Mouse (Mus musculus): ENCODE results near the gene Stard3. TPM values are rescaled to one million over a fixed set of nuclear protein-coding genes. Genes with fewer than 3 reads are reported as not detected.

Gene Stard3
- total and polyA plus RNA-seq, 3 experiments = 53.0 to 62.5 TPM; not detected in 1

DNA sequence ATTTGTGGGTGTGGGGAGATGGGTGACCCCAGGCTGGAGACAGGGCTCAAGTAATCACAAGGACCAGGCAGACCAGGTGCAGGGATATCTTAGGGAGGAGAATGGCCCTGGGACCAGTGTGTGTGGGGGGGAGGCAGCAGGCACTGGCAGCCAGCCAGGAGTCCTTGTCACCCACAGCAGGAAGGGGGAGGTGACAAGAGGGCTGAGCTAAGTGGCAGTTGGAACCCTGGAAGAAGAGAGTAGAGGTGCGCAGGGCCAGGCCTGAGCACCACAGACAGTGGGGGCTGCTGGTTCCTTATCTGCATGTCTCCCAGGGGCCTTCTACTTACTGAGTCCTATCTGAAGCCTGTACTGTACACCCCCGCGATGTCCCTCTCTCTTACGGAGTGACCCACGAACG lies 35.1 kb downstream of the Stard3 start (continued):
- TF ChIP-seq EP300 (IDR thresholded peaks at IDR 0.05; ENCODE audit: low read depth in 1 of 2, low read length in 2 of 2) = peak; percentile 77 to 90
- peak; percentile 16; the same call in 1 of the 2 replicates for TF ChIP-seq USF1 (IDR thresholded peaks at IDR 0.05; ENCODE audit: low read depth, low read length)
- no peak for TF ChIP-seq MAFK (IDR thresholded peaks at IDR 0.05; ENCODE audit: borderline replicate concordance, low read depth, low read length)
- TF ChIP-seq UBTF (IDR thresholded peaks at IDR 0.05; ENCODE audit: borderline replicate concordance, insufficient read depth, low read depth, low read length) = no peak
- no peak for TF ChIP-seq KAT2A (conservative IDR thresholded peaks at IDR 0.05; ENCODE audit: low read depth, low read length)
- peak; percentile 69 for TF ChIP-seq POLR2AphosphoS2 (IDR thresholded peaks at IDR 0.05; ENCODE audit: low read length)
- peak; percentile 48 for TF ChIP-seq MAX (IDR thresholded peaks at IDR 0.05; ENCODE audit: low read length)
- no peak for TF ChIP-seq RAD21 (IDR thresholded peaks at IDR 0.05; ENCODE audit: low read depth, low read length)
- TF ChIP-seq ZMIZ1 (IDR thresholded peaks at IDR 0.05; ENCODE audit: low read depth, low read length) = peak; percentile 31; the same call in 1 of the 2 replicates
- no peak for TF ChIP-seq ZNF384 (IDR thresholded peaks at IDR 0.05; ENCODE audit: low read depth, low read length)
- TF ChIP-seq E2F4 (IDR thresholded peaks at IDR 0.05; ENCODE audit: borderline replicate concordance, low read depth, low read length) = no peak
- 0 out of 2 replicates have a peak, but pooled peaks have one; percentile 28 for TF ChIP-seq POLR2AphosphoS5 (IDR thresholded peaks at IDR 0.05; ENCODE audit: borderline replicate concordance, low read depth, low read length)

DNA sequence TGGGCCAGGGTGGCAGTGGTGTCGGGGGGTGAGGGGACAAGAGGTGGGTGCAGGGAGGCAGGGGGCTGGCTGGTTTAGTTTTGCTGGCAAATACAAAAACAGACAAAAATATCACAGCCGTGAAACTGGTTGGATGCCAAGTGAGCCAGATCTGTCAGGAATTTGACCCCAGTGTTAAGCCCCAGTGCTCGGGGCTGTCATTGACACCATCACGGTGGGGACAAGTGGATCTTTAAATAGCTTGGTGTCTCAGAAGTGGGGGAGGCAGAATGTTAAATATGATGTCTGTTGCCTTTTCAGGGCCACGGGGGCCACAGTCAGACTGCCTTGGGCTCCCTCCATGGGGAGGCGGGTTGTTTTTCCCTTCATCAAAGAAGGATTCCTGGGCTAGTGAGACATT lies 36.1 kb downstream of the Stard3 start:
- Histone ChIP-seq H3K4me3 (ENCODE audit: control insufficient read depth in 1 of 2, insufficient read depth in 1 of 2, low read depth in 2 of 2, low read length in 2 of 2) (no peak overlapping the region), H3K27ac (ENCODE audit: control insufficient read depth, low read depth, low read length) (peak overlapping the region; percentile 79), H3K9ac (ENCODE audit: control insufficient read depth, low read depth, low read length, poor library complexity, severe bottlenecking) (peak overlapping the region; percentile 53; the same call in 1 of the 2 replicates), H3K4me1 (ENCODE audit: control insufficient read depth in 1 of 2, insufficient read depth in 2 of 2, low read length in 2 of 2) (peaks cover 21 to 40% of the 10 kb centered on the region in 2 experiments), H3K27me3 (ENCODE audit: control insufficient read depth in 1 of 2, insufficient read depth in 2 of 2, low read length in 2 of 2) (no peaks in the 10 kb centered on the region), H3K79me2 (ENCODE audit: control insufficient read depth, insufficient read depth, low read length, poor library complexity) (no peaks in the 10 kb centered on the region), H3K9me3 (replicated peaks; ENCODE audit: insufficient read depth, low read length) (no peaks in the 10 kb centered on the region), H3K36me3 (ENCODE audit: control insufficient read depth in 1 of 2, insufficient read depth in 2 of 2, low read length in 2 of 2) (peaks cover 0 to 26% of the 10 kb centered on the region in 2 experiments; a peak in 2 of 4 replicates)
- TF ChIP-seq ZMIZ1 (IDR thresholded peaks at IDR 0.05; ENCODE audit: low read depth, low read length) = no peak
- no peak for TF ChIP-seq HCFC1 (IDR thresholded peaks at IDR 0.05; ENCODE audit: low read depth, low read length)
- TF ChIP-seq CHD1 (IDR thresholded peaks at IDR 0.05; ENCODE audit: low read depth, low read length) = no peak
- no peak for TF ChIP-seq TCF12 (IDR thresholded peaks at IDR 0.05; ENCODE audit: low read depth, low read length)
- TF ChIP-seq ZKSCAN1 (IDR thresholded peaks at IDR 0.05; ENCODE audit: low read depth, low read length) = no peak
- TF ChIP-seq EP300 (IDR thresholded peaks at IDR 0.05; ENCODE audit: low read depth in 1 of 2, low read length in 2 of 2) = no peak
- no peak for TF ChIP-seq POLR2AphosphoS5 (IDR thresholded peaks at IDR 0.05; ENCODE audit: borderline replicate concordance, low read depth, low read length)
- TF ChIP-seq JUND (IDR thresholded peaks at IDR 0.05; ENCODE audit: low read depth, low read length) = no peak
- no peak for TF ChIP-seq RCOR1 (IDR thresholded peaks at IDR 0.05; ENCODE audit: low read depth, low read length)
- TF ChIP-seq SMC3 (IDR thresholded peaks at IDR 0.05; ENCODE audit: low read depth, low read length) = no peak
- no peak for TF ChIP-seq GATA1 (IDR thresholded peaks at IDR 0.05; ENCODE audit: low read depth, low read length)
- TF ChIP-seq MEF2A (IDR thresholded peaks at IDR 0.05; ENCODE audit: extremely low read depth, insufficient replicate concordance, low read depth, low read length, poor library complexity, severe bottlenecking) = no peak
- no peak for TF ChIP-seq TAL1 (IDR thresholded peaks at IDR 0.05; ENCODE audit: low read length)
- no peak for TF ChIP-seq ELF1 (IDR thresholded peaks at IDR 0.05; ENCODE audit: low read depth, low read length)
- no peak for TF ChIP-seq ZNF384 (IDR thresholded peaks at IDR 0.05; ENCODE audit: low read depth, low read length)
- TF ChIP-seq USF2 (IDR thresholded peaks at IDR 0.05; ENCODE audit: borderline replicate concordance in 1 of 2, insufficient read depth in 1 of 2, low read depth in 1 of 2, low read length in 2 of 2) = no peak
- TF ChIP-seq UBTF (IDR thresholded peaks at IDR 0.05; ENCODE audit: borderline replicate concordance, insufficient read depth, low read depth, low read length) = no peak
- no peak for TF ChIP-seq MAZ (IDR thresholded peaks at IDR 0.05; ENCODE audit: low read depth, low read length)
- TF ChIP-seq MAFK (IDR thresholded peaks at IDR 0.05; ENCODE audit: borderline replicate concordance, low read depth, low read length) = no peak
- TF ChIP-seq CTCF (IDR thresholded peaks at IDR 0.05 in 2 of 3, conservative IDR thresholded peaks at IDR 0.05 in 1 of 3; ENCODE audit: control insufficient read depth in 1 of 3, insufficient read depth in 1 of 3, low read depth in 2 of 3, low read length in 3 of 3, poor library complexity in 1 of 3, severe bottlenecking in 1 of 3) = no peak
- peak; percentile 44 for DNase-seq (ENCODE audit: low read depth, low spot score)
